Mouse (Mus musculus): ENCODE measurements around the gene Tnfrsf21. TPM values are rescaled to one million over a fixed set of nuclear protein-coding genes. Genes with fewer than 3 reads are reported as not detected.

Gene Tnfrsf21
- total RNA-seq, 2 experiments from 2014 or later, result 34.7 to 41.4 TPM

GRCm38 (mm10) chr17:43075937-43076336 is 59.6 kb downstream of the Tnfrsf21 start:
- DNase-seq, result no peak

- DNase-seq, result peak; percentile 69
Measured at GRCm38 (mm10) chr17:43076801-43077493, 60.6 kb downstream of the Tnfrsf21 start.

- DNase-seq, result no peak
Measured at GRCm38 (mm10) chr17:43077540-43077939, 61.2 kb downstream of the Tnfrsf21 start.

- no peak for DNase-seq
Measured at GRCm38 (mm10) chr17:43081225-43081624, 64.9 kb downstream of the Tnfrsf21 start.

- DNase-seq, result no peak
Measured at GRCm38 (mm10) chr17:43089496-43089895, 73.1 kb downstream of the Tnfrsf21 start.

- no peak for DNase-seq
Measured at GRCm38 (mm10) chr17:43090948-43091724, 74.8 kb downstream of the Tnfrsf21 start.

- DNase-seq, result no peak
Measured at GRCm38 (mm10) chr17:43092280-43092995, 76.1 kb downstream of the Tnfrsf21 start.

GRCm38 (mm10) chr17:43094285-43094684 is 77.9 kb downstream of the Tnfrsf21 start:
- no peak for DNase-seq

GRCm38 (mm10) chr17:43097101-43097688 is 80.8 kb downstream of the Tnfrsf21 start:
- DNase-seq, result no peak

- DNase-seq, result no peak
Measured at GRCm38 (mm10) chr17:43106108-43106507, 89.8 kb downstream of the Tnfrsf21 start.

GRCm38 (mm10) chr17:43107338-43107737 is 91.0 kb downstream of the Tnfrsf21 start:
- no peak for DNase-seq

GRCm38 (mm10) chr17:43109501-43109900 is 93.1 kb downstream of the Tnfrsf21 start:
- no peak for DNase-seq

GRCm38 (mm10) chr17:43110168-43110885 is 94.0 kb downstream of the Tnfrsf21 start:
- no peak for DNase-seq

GRCm38 (mm10) chr17:43113391-43113984 is 97.1 kb downstream of the Tnfrsf21 start:
- DNase-seq, result no peak

GRCm38 (mm10) chr17:43114086-43114581 is 97.8 kb downstream of the Tnfrsf21 start:
- no peak for DNase-seq

- no peak for DNase-seq
Measured at GRCm38 (mm10) chr17:43114926-43115325, 98.6 kb downstream of the Tnfrsf21 start.

GRCm38 (mm10) chr17:43116748-43117147 is 100.4 kb downstream of the Tnfrsf21 start:
- no peak for DNase-seq

- no peak for DNase-seq
Measured at GRCm38 (mm10) chr17:43119446-43119845, 103.1 kb downstream of the Tnfrsf21 start.

- DNase-seq, result no peak
Measured at GRCm38 (mm10) chr17:43121096-43121495, 104.7 kb downstream of the Tnfrsf21 start.

GRCm38 (mm10) chr17:43128305-43128704 is 112.0 kb downstream of the Tnfrsf21 start:
- no peak for DNase-seq

- no peak for DNase-seq
Measured at GRCm38 (mm10) chr17:43128908-43129533, 112.7 kb downstream of the Tnfrsf21 start.

All from gastrocnemius, postnatal 10 days (tissue).